Mouse (Mus musculus) brain, embryonic 18.5 days (tissue): ENCODE measurements around the gene Col25a1.

ENCODE experiments used
- DNase-seq: peaks from one replicate; pipeline ENCODE4 v3.0.0-alpha.2; 2012; ENCODE audit warnings: low read depth, low spot score

The Col25a1 gene

DNA sequence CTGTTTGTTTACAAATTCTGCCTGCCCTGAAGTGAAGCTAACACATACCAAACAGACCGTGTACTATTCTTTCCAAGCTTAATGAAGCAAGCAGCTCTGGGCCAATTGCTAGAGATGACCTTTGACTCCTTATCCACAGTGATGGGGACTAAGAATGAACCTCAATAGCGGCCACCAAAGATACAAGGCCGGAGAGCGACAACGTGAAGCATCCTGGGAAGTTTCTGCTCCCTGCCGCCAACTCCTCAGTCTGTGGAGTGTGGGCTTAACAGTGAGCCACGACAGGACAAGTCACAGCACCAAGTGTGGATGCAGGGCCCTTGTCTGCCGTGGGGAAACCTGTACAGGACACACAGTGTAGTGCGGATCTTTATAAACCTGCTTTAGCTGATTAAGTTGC lies 247.3 kb downstream of the Col25a1 start:
- no peak for DNase-seq

DNA sequence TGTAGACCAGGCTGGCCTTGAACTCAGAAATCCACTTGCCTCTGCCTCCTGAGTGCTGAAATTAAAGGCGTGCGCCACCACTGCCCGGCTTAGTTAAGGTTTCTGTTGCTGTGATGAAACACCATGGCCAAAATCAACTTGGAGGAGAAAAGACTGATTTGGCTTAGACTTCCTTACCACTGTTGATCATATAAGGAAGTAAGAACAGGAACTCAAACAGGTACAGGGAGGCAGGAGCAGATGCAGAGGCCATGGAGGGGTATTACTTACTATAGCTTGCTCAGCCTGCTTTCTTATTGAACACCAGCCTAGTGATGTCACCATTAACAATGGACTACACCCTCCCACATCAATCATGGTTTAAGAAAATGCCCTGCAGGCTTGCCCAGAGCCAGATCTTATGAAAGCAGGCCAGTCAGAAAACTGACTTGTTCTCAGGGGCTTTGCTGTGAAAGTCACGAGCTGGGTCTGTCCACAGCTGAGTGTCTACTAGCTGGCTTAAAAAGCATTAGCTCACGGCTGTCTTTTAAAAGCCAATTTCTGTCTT lies 249.1 kb downstream of the Col25a1 start:
- DNase-seq, result no peak

DNA sequence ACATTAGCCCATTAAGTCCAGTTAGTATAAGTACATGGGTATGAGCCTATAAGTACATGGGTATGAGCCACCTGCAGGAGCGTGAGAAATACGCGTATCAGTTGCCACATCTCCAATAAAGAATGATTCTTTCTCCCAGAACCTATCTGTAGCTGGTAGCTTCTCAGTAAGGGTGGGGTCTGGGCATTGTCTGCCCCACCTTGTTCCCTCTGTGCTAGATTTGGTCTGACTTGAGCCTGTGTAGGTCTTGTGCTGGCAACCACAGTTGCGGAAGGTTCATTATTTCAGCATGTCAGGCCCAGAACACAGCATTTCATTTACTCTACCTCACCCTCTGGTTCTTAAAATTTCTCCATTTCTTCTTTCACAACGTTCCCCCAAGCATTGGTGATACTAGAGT lies 250.4 kb downstream of the Col25a1 start:
- no peak for DNase-seq

DNA sequence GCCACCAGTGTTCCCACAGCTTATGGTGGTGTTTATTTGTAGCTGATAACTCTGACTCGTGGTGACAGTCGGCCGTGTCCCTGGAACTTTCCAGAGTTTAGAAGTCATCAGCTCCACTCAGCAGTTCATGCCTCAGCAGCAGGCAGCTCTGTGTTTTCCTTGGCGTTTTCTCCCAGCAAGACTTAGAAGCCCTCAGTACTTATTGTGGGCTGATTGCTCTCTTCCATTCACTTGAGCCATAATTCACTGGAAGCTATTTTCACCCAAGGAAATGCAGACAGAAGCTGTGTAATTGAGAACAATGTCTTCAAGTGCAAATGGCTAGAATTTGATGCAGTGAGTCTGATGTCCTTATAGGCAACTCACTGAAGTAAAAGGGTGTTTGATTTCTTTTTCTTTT lies 254.6 kb downstream of the Col25a1 start:
- DNase-seq, result no peak

DNA sequence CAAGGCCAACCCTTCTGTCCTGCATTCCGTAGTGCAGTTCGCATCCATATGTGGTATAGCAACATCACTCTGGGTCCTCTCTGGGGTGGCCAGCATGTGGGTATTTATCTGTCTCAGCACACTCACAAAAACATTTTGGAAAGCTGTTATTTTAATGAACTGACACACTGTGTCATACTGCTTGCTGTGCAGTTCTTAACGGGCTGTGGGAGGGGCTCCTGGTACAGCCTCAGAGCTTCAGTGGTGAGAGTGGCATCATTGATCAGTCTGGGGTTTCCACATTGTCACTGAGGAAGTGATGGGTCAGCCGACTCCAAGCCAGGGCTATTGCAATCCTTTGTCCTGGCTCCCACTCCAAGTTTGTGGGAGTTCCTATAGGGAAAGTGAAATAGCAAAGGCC lies 255.9 kb downstream of the Col25a1 start:
- no peak for DNase-seq

DNA sequence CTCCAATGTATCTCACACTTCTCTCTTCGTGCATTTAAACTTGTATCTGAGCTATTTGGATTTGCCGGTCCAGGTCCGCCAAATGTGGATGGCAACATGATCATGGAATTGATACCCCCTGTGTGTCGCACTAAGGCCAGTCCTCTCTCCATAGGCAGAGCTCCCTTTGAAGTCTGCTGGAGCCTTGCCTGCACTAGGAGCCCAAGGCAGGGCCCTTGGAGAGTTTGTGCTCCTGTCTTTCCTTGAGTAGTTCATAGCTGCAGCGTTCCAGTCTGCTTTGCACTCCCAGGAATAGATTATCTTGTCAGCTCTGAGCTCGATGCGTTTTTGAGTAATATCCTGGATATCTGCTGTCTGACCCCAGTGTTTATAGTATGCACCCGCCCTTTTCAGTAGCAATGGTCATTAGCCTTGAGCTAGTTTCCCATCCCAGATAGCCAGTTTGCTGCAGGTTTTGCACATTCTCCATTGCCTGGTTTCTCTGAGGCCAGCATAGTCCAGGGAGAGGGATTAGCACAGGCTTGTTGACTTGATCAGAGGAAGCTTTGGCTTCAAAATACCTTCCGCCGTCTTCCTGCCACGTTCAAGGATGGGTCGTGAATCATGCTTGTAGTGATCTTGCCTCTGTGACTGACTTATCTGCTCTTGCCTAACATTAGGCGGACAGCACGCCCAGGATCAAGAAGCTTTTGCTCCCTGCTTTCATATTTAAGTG lies 258.1 kb downstream of the Col25a1 start:
- no peak for DNase-seq

DNA sequence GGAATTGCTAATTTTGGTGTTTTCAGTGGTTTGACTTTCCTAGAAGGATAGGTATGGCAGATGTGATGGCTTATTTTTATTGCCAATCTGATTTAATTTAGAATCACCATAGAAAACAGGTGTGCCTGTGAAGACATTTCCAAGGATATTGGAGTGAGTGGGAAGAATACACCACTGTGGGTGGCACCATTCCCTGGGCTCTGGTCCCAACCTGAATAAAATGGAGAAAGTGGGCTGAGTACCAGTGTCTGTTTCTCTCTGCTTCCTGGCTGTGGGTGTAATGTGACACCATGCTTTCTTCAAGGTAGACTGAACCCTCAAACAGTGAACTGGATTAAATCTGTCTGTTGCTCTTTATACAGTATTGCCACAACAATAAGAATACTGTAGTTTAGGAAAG lies 265.3 kb downstream of the Col25a1 start:
- DNase-seq, result no peak

DNA sequence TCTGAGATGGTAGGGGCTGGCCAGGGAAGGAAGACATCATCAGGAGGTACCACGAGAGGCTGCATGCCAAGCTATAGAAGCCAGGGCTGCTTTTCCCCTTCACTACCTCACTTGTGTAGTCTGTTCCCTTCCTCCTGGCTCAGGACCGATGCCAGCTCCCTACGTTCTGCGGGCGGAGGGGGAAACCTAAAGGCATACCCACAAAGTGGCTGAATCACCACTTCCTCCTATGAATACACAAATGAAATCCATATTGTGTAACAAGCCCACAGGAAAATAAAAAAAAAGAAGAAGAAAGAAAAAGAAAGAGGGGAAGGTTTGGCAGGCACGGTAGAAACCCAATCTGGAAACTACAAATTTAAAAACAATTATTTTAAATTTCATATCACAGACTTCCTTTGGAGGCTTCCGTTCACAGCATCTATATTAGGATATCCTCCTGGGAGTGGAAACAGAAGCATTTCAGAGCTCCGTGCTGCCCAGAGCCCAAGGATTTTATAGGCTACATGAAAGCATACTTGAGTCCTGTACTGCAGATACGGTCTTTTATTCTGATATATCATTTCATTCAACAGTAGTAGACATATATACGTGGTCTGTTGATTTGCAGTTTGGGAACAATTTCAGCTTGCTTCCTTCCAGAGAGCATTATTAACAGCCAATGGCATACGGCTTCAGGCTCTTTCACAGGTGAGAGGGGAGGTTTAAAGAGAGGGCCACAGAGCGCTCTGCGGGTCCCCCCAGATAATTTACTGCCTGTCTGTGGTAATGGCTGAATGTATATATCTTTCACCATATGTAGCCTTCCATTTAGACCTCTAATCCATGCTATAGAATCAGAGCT lies 269.6 kb downstream of the Col25a1 start:
- DNase-seq, result no peak

DNA sequence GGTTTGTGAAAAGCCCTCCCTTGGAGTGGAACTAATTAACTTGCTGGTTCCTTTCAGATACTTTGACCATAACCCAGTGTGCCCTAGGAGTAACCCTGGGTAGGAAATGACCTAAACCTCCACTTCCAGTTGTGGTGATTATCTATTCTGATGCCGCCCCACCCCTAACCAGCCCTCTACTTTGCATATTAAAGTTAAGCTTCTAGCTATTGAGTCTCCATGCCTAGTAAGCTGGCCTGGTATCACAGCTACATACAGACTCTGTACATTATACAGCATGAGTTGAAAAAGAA lies 270.2 kb downstream of the Col25a1 start:
- DNase-seq, result no peak

DNA sequence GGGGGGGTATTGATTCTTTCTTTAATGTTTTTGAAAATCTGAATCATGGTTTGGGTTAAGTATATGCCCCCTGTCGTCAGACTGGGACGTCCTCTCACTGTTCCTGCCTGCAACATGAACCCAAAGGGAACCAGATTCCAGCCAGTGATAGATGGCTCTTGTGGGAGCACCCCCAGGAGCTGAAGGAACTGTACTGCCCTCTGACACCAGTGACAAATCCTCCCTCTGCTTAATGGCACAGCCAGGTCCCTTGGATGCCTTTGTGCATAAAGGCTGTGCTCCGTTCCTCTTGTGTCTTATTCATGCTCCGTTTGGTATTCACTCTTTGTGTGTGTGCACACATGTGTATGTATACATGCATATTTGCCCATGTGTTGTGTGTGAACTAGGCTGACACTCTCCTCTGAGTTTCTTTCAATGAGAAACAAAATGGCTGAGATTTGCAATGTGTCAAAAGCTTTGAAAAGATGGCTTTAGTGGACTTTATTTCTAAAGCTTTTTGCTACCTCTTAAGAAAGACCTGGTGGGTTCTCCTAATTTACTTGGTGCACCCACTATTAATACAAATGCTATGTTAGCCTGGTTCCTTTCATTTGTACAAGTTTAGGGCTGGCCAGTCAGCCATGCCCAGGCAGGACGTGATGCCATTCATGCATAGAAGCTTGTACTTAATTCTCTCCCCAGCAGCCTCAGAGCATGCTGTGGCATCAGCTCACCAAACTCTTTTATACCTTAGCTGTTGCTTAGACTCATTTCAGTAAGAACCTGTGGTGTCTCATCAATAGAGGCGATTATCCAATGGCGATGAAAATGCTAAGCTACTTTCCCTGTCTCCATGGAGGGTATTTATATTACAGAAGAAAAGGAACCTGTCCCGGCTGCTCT lies 273.5 kb downstream of the Col25a1 start:
- DNase-seq, result no peak

DNA sequence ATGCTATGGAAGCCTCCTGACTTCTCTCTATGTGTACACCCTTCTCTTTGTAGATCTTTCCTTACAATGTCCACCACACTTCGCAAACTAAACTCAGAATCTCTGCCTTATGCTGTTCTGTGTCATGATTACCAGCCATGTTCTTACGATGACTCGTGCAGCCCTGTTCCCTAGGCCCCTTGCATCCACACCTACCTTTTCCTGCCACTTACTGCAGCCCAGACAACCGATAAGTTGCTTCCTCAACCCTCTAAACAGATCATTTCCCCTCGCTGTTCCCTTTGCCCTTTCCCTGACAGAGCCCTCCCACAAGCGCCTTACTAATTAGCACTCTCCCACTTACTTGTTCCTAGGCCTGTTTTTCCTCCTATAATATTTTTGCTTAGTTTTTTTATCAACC lies 275.9 kb downstream of the Col25a1 start:
- DNase-seq, result no peak

DNA sequence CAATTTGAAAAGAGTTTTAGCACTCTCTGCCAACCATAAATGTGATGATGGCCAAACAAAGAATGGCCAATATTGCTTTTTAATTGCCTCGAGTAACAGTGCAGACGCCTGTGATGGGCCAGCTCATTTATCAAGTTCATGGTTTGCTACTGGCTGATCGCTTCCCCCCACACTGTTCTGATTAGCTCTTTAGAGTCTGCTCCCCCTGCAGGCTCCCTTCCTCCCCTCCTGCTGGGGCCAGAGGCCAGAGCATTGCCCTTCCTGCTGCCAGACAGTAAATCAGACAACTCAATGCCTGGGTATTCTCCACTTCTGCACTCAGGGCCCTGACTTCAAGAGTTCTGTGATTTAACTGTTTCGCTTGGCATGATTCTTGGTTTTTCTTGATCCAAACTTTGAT lies 281.9 kb downstream of the Col25a1 start:
- DNase-seq, result no peak

DNA sequence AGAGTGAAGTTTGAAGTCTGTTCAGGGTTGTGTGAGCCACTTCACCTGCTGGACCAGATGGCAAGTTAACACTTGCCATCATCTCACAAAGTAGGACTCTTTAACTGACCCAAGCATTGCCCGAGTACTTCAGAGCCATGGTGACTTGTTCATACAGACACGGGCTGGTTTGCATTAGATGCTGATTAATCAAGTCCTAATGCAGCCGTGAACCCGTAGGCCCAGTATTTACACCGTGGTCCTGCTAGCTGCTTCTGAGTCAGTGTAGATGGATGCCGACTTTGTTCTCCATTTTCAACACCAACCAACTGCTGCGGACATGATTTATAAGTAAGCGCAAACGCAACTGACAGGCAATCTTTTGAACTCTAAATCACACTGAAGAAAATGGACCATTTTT lies 287.6 kb downstream of the Col25a1 start:
- DNase-seq, result no peak

DNA sequence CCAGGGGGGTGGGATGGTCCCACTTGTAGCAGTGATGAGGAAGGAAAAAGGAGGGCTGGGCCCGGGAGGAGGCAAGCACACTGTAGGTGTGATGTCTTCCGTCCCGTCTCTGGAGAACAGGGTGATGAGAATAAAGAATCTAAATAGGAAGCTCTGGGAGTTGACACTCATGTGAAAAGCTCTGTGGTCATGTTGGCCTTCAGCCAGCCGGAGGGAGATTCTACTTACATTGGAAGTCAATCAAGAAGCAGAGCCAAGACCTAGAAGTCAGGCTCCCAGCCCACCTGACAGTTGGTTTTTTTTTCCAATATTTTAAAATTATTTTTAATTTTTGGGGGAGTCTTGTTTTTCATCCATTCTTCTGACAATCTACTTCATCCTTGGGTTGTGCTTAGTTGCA lies 297.5 kb downstream of the Col25a1 start:
- DNase-seq, result no peak

DNA sequence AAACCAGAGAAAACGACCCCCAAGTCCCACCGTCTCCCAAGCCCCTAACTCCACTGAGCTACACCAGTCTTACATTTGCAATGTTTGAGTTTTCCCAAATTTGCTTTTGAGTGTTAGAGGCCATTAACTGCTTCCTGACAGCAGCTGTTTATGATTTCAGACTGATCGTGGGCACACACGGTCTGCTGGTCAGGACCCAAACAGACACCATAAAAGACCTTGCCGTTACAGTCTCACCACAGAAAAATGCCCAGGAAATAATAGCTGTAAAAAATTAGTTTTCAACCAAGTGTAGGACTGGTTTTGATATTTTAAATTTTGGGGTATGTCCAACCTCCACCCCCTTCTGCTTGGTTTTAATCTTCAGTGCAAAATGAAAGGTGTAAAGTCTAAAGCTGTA lies 298.8 kb downstream of the Col25a1 start:
- DNase-seq, result no peak

DNA sequence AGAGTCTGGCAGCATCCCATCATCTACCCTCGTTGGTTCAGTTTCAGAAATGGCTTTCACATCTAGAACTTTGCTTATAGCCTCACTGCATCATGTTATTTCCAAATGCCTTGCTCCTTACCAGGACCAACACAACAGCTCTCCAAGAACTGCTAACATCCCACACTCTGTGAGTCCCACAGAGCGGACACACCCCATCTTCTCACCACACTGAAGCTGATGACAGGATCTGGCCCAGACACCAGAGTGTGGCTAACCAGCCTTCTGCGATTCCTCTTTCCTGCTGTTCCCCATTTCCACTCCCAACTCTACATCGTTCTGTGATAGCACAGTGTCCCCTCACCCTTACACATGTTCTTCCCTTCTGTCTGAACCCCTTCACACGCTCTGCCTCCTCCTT lies 301.5 kb downstream of the Col25a1 start:
- DNase-seq, result no peak

DNA sequence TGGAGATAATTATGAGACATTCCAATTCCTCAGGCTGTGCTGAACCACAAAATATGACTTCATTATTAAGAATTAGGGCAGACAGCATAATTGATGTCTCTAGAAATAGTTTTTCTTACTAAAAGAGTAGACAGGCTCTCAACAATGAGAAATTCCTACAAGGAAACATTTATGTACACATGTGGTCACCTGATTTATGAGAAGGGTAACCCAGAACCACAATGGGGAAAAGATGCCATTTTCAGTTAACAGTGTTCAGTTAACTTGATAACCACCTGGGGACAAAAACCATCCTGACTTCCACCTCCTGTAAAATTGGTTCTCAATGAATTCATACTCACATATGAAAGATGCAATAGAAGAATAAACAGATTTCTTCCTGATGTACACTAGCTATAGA lies 305.7 kb downstream of the Col25a1 start:
- no peak for DNase-seq

DNA sequence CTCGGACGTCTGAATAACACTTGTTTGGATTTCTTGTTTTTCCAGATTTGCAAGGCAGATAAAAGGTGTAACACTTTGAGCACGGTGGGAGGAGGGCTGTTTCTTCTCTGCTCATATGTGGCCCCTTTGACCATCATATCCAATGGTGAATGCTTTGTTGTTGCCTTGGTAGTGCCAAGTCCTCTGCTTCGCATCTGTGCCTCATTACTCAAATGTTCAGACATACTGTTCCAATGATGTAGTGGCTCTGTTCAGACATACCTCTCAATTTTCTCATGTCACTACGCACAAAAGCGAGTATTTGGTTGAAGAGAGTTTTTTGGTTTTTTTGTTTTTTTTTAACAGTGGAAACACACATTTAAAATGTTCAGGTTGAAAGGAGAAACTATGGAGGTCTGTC lies 308.5 kb downstream of the Col25a1 start:
- no peak for DNase-seq

DNA sequence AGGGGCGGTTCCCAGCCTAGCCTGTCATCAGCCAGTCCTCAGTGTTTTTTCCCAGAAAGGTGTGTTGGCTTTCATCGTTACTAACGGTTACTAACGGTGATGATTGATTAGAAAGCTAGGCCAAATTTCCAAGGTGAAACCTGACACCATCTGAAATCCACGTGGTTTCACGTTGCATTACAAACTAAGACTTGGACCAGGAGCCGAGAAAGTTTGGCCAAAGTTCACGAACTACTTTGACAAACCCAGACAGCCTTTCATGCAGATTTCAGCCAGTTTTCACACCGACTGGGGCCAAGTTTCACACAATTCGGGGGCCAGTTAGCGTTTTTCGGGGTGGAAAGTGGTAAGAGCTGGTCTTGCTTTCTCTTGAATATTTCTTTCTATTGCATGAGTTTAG lies 309.4 kb downstream of the Col25a1 start:
- no peak for DNase-seq

DNA sequence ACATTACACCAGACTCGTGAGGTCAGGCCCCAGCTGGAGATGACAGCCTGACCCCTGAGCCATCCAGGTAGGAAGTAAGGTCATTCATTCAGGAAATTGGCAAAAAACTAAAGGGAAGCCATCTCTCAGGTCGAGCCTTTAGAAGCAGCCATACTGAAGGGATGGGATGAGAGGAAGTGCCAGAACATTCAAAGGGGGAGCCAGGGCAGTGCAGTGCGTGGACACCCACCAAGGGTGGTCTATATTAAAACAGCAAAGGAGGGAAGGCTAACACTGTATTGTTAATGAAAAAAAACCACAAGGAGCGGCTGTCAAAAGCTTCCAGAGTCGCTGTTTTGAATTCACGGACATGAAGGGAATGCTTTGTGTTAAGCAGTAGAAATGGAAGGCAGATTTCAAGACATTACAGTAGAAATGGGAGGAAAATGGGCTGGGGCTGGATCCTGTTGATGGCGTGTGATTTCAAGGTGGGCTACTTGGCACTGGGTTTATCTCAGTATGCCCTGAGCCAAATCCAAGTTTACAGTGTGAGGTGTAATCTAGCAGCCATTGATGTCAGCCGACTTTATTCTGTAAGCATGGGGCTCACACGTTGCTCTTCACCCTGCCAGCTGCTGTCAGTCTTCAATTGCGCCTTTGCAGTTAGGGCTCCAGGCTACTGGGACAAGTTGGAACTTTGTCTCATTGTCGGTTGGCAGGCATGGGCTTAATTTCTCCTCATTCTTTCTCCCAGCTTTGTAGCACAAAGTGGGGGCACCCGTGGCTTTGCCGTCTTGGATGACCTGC lies 312.7 kb downstream of the Col25a1 start:
- DNase-seq, result no peak

DNA sequence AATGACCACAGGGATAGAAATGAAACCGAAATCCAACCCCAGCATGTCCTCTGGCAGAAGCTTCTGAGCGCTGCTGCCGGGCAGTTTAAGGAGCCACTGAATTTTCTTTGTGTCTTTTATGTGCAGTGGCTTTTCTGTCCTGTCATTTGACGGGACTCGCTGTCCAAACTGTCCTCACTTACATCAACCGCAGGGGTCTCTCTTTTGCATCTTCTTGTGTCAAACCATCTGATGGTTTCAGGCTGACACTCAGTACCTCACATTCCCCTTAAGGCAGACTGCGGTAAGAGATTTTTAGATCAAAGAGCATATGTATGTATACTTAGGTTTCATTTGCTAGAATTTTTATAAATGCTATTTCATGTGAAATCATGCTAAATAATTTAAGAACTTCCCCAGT lies 318.6 kb downstream of the Col25a1 start:
- no peak for DNase-seq
